Mouse (Mus musculus): ENCODE results near the gene Adgrg3. TPM values are rescaled to one million over a fixed set of nuclear protein-coding genes. Genes with fewer than 3 reads are reported as not detected.
A peak's percentile ranks its signal among the peaks of the same experiment; 100 is the strongest.

Adgrg3 gene
- polyA plus RNA-seq, 1 experiment from 2014 or later = 5.2 TPM

- Histone ChIP-seq H3K27me3 (no peaks in the 10 kb centered on the region), H3K4me2 (no peak overlapping the region), H3K9ac (no peak overlapping the region), H3K4me1 (0 out of 2 replicates have a peak, but pooled peaks cover 3% of the 10 kb centered on the region), H3K27ac (no peak overlapping the region), H3K36me3 (no peaks in the 10 kb centered on the region), H3K4me3 (no peak overlapping the region), H3K9me3 (no peaks in the 10 kb centered on the region)
- 31% methylated on average over 6 of the region's 6 CpGs for WGBS
- no peak for ATAC-seq (ENCODE audit: borderline replicate concordance, extremely low read depth, low FRiP score, low TSS enrichment)
Observed at GRCm38 (mm10) chr8:95059812-95060533, 42.5 kb downstream of the Adgrg3 start.

- WGBS = 91% methylated on average over 2 of the region's 2 CpGs
- H3K27ac ChIP-seq = no peak overlapping the region
- H3K9ac ChIP-seq = no peak overlapping the region
- ATAC-seq (ENCODE audit: borderline replicate concordance, extremely low read depth, low FRiP score, low TSS enrichment) = no peak
- no peaks in the 10 kb centered on the region for H3K9me3 ChIP-seq
- no peaks in the 10 kb centered on the region for H3K27me3 ChIP-seq
- no peak overlapping the region for H3K4me3 ChIP-seq
- H3K4me2 ChIP-seq = no peak overlapping the region
- H3K36me3 ChIP-seq = no peaks in the 10 kb centered on the region
- 0 out of 2 replicates have a peak, but pooled peaks cover 3% of the 10 kb centered on the region for H3K4me1 ChIP-seq
Observed at GRCm38 (mm10) chr8:95064531-95064930, 47.0 kb downstream of the Adgrg3 start.

- Histone ChIP-seq H3K4me1 (0 out of 2 replicates have a peak, but pooled peaks cover 3% of the 10 kb centered on the region), H3K27ac (no peak overlapping the region), H3K4me3 (no peak overlapping the region), H3K4me2 (no peak overlapping the region), H3K9me3 (no peaks in the 10 kb centered on the region), H3K27me3 (no peaks in the 10 kb centered on the region), H3K9ac (no peak overlapping the region), H3K36me3 (no peaks in the 10 kb centered on the region)
- WGBS = 42% methylated on average over 3 of the region's 3 CpGs
- no peak for ATAC-seq (ENCODE audit: borderline replicate concordance, extremely low read depth, low FRiP score, low TSS enrichment)
Observed at GRCm38 (mm10) chr8:95067582-95067981, 50.1 kb downstream of the Adgrg3 start.

GRCm38 (mm10) chr8:95075504-95075903 lies 58.0 kb downstream of the Adgrg3 start:
- Histone ChIP-seq H3K4me3 (no peak overlapping the region), H3K36me3 (no peaks in the 10 kb centered on the region), H3K9ac (no peak overlapping the region), H3K9me3 (no peaks in the 10 kb centered on the region), H3K27me3 (no peaks in the 10 kb centered on the region), H3K4me1 (no peaks in the 10 kb centered on the region), H3K27ac (no peak overlapping the region), H3K4me2 (no peak overlapping the region)
- ATAC-seq (ENCODE audit: borderline replicate concordance, extremely low read depth, low FRiP score, low TSS enrichment) = no peak
- WGBS = 62% methylated on average over 3 of the region's 3 CpGs

GRCm38 (mm10) chr8:95076151-95076550 lies 58.7 kb downstream of the Adgrg3 start:
- H3K27me3 ChIP-seq = no peaks in the 10 kb centered on the region
- ATAC-seq (ENCODE audit: borderline replicate concordance, extremely low read depth, low FRiP score, low TSS enrichment) = no peak
- H3K36me3 ChIP-seq = no peaks in the 10 kb centered on the region
- WGBS = 65% methylated on average over 17 of the region's 17 CpGs
- H3K4me2 ChIP-seq = no peak overlapping the region
- H3K27ac ChIP-seq = no peak overlapping the region
- no peak overlapping the region for H3K9ac ChIP-seq
- no peak overlapping the region for H3K4me3 ChIP-seq
- H3K9me3 ChIP-seq = no peaks in the 10 kb centered on the region
- H3K4me1 ChIP-seq = no peaks in the 10 kb centered on the region

GRCm38 (mm10) chr8:95078055-95078454 lies 60.6 kb downstream of the Adgrg3 start:
- H3K9ac ChIP-seq = no peak overlapping the region
- 80% methylated on average over 3 of the region's 3 CpGs for WGBS
- no peaks in the 10 kb centered on the region for H3K9me3 ChIP-seq
- ATAC-seq (ENCODE audit: borderline replicate concordance, extremely low read depth, low FRiP score, low TSS enrichment) = no peak
- H3K27me3 ChIP-seq = no peaks in the 10 kb centered on the region
- no peak overlapping the region for H3K4me3 ChIP-seq
- no peaks in the 10 kb centered on the region for H3K36me3 ChIP-seq
- no peak overlapping the region for H3K27ac ChIP-seq
- H3K4me1 ChIP-seq = peaks cover 9% of the 10 kb centered on the region
- H3K4me2 ChIP-seq = no peak overlapping the region

- no peaks in the 10 kb centered on the region for H3K9me3 ChIP-seq
- no peak overlapping the region for H3K4me2 ChIP-seq
- H3K36me3 ChIP-seq = no peaks in the 10 kb centered on the region
- no peak for ATAC-seq (ENCODE audit: borderline replicate concordance, extremely low read depth, low FRiP score, low TSS enrichment)
- no peak overlapping the region for H3K9ac ChIP-seq
- no peak overlapping the region for H3K4me3 ChIP-seq
- no peak overlapping the region for H3K27ac ChIP-seq
- WGBS = 77% methylated on average over 4 of the region's 4 CpGs
- H3K27me3 ChIP-seq = no peaks in the 10 kb centered on the region
- peaks cover 9% of the 10 kb centered on the region for H3K4me1 ChIP-seq
Observed at GRCm38 (mm10) chr8:95079305-95079704, 61.8 kb downstream of the Adgrg3 start.

- H3K9me3 ChIP-seq = no peaks in the 10 kb centered on the region
- H3K4me3 ChIP-seq = peak within 1 kb of the TSS; percentile 94
- WGBS = 1% methylated on average over 47 of the region's 47 CpGs
- peak within 1 kb of the TSS; percentile 79 for H3K9ac ChIP-seq
- no peaks in the 10 kb centered on the region for H3K36me3 ChIP-seq
- peak within 1 kb of the TSS; percentile 75 for H3K27ac ChIP-seq
- H3K4me1 ChIP-seq = peaks cover 9% of the 10 kb centered on the region
- H3K4me2 ChIP-seq = peak within 1 kb of the TSS; percentile 89
- peak; percentile 97 for ATAC-seq (ENCODE audit: borderline replicate concordance, extremely low read depth, low FRiP score, low TSS enrichment)
- no peaks in the 10 kb centered on the region for H3K27me3 ChIP-seq
Observed at GRCm38 (mm10) chr8:95080381-95081341, 63.2 kb downstream of the Adgrg3 start, which contains the start of gene Katnb1. TSS of gene Katnb1 (plus strand) at chr8:95081186.

- Histone ChIP-seq H3K9ac (peak overlapping the region; percentile 79), H3K9me3 (no peaks in the 10 kb centered on the region), H3K4me2 (peak overlapping the region; percentile 89), H3K4me1 (peaks cover 9% of the 10 kb centered on the region), H3K36me3 (no peaks in the 10 kb centered on the region), H3K4me3 (peak overlapping the region; percentile 94), H3K27ac (0 out of 2 replicates have a peak overlapping the region, but pooled peaks have one; percentile 75), H3K27me3 (no peaks in the 10 kb centered on the region)
- 7% methylated on average over 11 of the region's 11 CpGs for WGBS
- no peak for ATAC-seq (ENCODE audit: borderline replicate concordance, extremely low read depth, low FRiP score, low TSS enrichment)
Observed at GRCm38 (mm10) chr8:95081650-95082049, 64.2 kb downstream of the Adgrg3 start.

GRCm38 (mm10) chr8:95084261-95084660 lies 66.8 kb downstream of the Adgrg3 start:
- Histone ChIP-seq H3K4me2 (no peak overlapping the region), H3K9ac (no peak overlapping the region), H3K36me3 (peaks cover 10% of the 10 kb centered on the region; the same call in 1 of the 2 replicates), H3K4me3 (no peak overlapping the region), H3K9me3 (no peaks in the 10 kb centered on the region), H3K27ac (no peak overlapping the region), H3K4me1 (peaks cover 9% of the 10 kb centered on the region), H3K27me3 (no peaks in the 10 kb centered on the region)
- whole genome bisulfite sequencing = 88% methylated on average over 4 of the region's 4 CpGs
- no peak for ATAC-seq (ENCODE audit: borderline replicate concordance, extremely low read depth, low FRiP score, low TSS enrichment)

- peaks cover 13% of the 10 kb centered on the region; the same call in 1 of the 2 replicates for H3K36me3 ChIP-seq
- 68% methylated on average over 10 of the region's 10 CpGs for WGBS
Observed at GRCm38 (mm10) chr8:95084744-95085431, 67.4 kb downstream of the Adgrg3 start.

More at GRCm38 (mm10) chr8:95084744-95085431, 67.4 kb downstream of the Adgrg3 start:
- ATAC-seq (ENCODE audit: borderline replicate concordance, extremely low read depth, low FRiP score, low TSS enrichment) = no peak
- Histone ChIP-seq H3K4me2 (no peak overlapping the region), H3K9me3 (no peaks in the 10 kb centered on the region), H3K4me3 (no peak overlapping the region), H3K9ac (no peak overlapping the region), H3K27ac (no peak overlapping the region), H3K27me3 (no peaks in the 10 kb centered on the region), H3K4me1 (peaks cover 9% of the 10 kb centered on the region)
